ENCODE assay signal across 8 mouse cellular contexts in genomic region chr9:21426013-21426412, GRCm38 (mm10). TPM values are rescaled to one million over a fixed set of nuclear protein-coding genes. Genes with fewer than 3 reads are reported as not detected.
DNase-seq lines count a peak whose midpoint lies in the region; ATAC-seq and TF ChIP-seq lines count a peak whose summit lies in the region.

No protein-coding gene starts in this region.

- intact Hi-C loops in heart, adult 2 months (cut with DNase I): no loop called here
- intact Hi-C loops in heart, postnatal 25 days (cut with DNase I): no loop called here

- peaks cover 8% of the 10 kb centered on the region for H3K79me2 ChIP-seq in heart, adult 2 months (replicated peaks; ENCODE audit: control insufficient read depth, insufficient read depth, low read length)

- H3K27me3 ChIP-seq in heart, adult 2 months (ENCODE audit: control insufficient read depth, insufficient read depth, low read length): no peaks in the 10 kb centered on the region
- H3K27me3 ChIP-seq in embryonic facial prominence, embryonic 14.5 days (replicated peaks; ENCODE audit: control insufficient read depth, insufficient read depth, low read length): no peaks in the 10 kb centered on the region
- H3K27me3 ChIP-seq in kidney, adult 2 months (replicated peaks; ENCODE audit: control insufficient read depth, insufficient read depth, low read length): no peaks in the 10 kb centered on the region
- no peaks in the 10 kb centered on the region for H3K27me3 ChIP-seq in lung, postnatal 0 days (replicated peaks; ENCODE audit: insufficient read depth, low read length)
- no peaks in the 10 kb centered on the region for H3K27me3 ChIP-seq in stomach, postnatal 0 days (ENCODE audit: control insufficient read depth, insufficient read depth, low read length)

- no peak for TF ChIP-seq CTCF in heart, adult 2 months (IDR thresholded peaks at IDR 0.05)
- no peak for TF ChIP-seq CTCF in kidney, adult 2 months (conservative IDR thresholded peaks at IDR 0.05; ENCODE audit: insufficient read depth, insufficient read length, low read depth, low read length)
- no peak for TF ChIP-seq CTCF in lung, postnatal 0 days (IDR thresholded peaks at IDR 0.05)
- TF ChIP-seq CTCF in stomach, postnatal 0 days (IDR thresholded peaks at IDR 0.05; ENCODE audit: low read depth): no peak

- 0% methylated on average over 1 of the region's 1 CpGs for WGBS in heart, adult 2 months
- 0% methylated on average over 1 of the region's 1 CpGs for WGBS in embryonic facial prominence, embryonic 14.5 days
- 0% methylated on average over 1 of the region's 1 CpGs for WGBS in kidney, adult 2 months
- WGBS in lung, postnatal 0 days: 0% methylated on average over 1 of the region's 1 CpGs
- WGBS in stomach, postnatal 0 days: 0% methylated on average over 1 of the region's 1 CpGs

- TF ChIP-seq EP300 in heart, adult 2 months (IDR thresholded peaks at IDR 0.05; ENCODE audit: insufficient read depth, low read depth, low read length): no peak
- no peak for TF ChIP-seq EP300 in lung, postnatal 0 days (IDR thresholded peaks at IDR 0.05)
- no peak for TF ChIP-seq EP300 in stomach, postnatal 0 days (optimal IDR thresholded peaks at IDR 0.05)

- H3K9ac ChIP-seq in heart, adult 2 months (ENCODE audit: low read depth, low read length): peak overlapping the region; percentile 91
- peak overlapping the region; percentile 86 for H3K9ac ChIP-seq in embryonic facial prominence, embryonic 14.5 days (ENCODE audit: low read depth, low read length)
- H3K9ac ChIP-seq in lung, postnatal 0 days (replicated peaks; ENCODE audit: low read depth): peak overlapping the region; percentile 95
- peak overlapping the region; percentile 97 for H3K9ac ChIP-seq in stomach, postnatal 0 days (ENCODE audit: low read length)

- no peak for DNase-seq in heart, adult 2 months
- DNase-seq in heart, postnatal 25 days (ENCODE audit: low spot score): no peak
- no peak for DNase-seq in embryonic facial prominence, embryonic 14.5 days (ENCODE audit: low spot score)
- DNase-seq in kidney, adult 2 months: peak; percentile 71
- DNase-seq in lung, postnatal 0 days (ENCODE audit: low spot score): peak; percentile 87
- DNase-seq in stomach, postnatal 0 days (ENCODE audit: low spot score): peak; percentile 82
- DNase-seq in layer of hippocampus, adult 18-20 months (ENCODE audit: low spot score in 2 of 2): no peak
- DNase-seq in spleen, postnatal 4 days (ENCODE audit: low spot score in 2 of 2): no peak

- H3K9me3 ChIP-seq in embryonic facial prominence, embryonic 14.5 days (ENCODE audit: control insufficient read depth, low read length): no peaks in the 10 kb centered on the region
- no peaks in the 10 kb centered on the region for H3K9me3 ChIP-seq in lung, postnatal 0 days (ENCODE audit: low read length)
- H3K9me3 ChIP-seq in stomach, postnatal 0 days (ENCODE audit: control insufficient read depth, low read length): no peaks in the 10 kb centered on the region

- H3K4me2 ChIP-seq in embryonic facial prominence, embryonic 14.5 days (ENCODE audit: low read depth, low read length): peak overlapping the region; percentile 94
- peak overlapping the region; percentile 85 for H3K4me2 ChIP-seq in lung, postnatal 0 days (replicated peaks; ENCODE audit: low read depth, low read length)
- H3K4me2 ChIP-seq in stomach, postnatal 0 days (replicated peaks; ENCODE audit: low read depth): peak overlapping the region; percentile 90

- peak overlapping the region; percentile 97 for H3K27ac ChIP-seq in heart, adult 2 months
- H3K27ac ChIP-seq in embryonic facial prominence, embryonic 14.5 days (replicated peaks; ENCODE audit: low read depth, low read length): no peak overlapping the region
- H3K27ac ChIP-seq in kidney, adult 2 months (ENCODE audit: insufficient read depth, low read depth, low read length): peak overlapping the region; percentile 72
- H3K27ac ChIP-seq in lung, postnatal 0 days (ENCODE audit: low read length): peak overlapping the region; percentile 92
- H3K27ac ChIP-seq in stomach, postnatal 0 days (replicated peaks): peak overlapping the region; percentile 97

- H3K4me1 ChIP-seq in heart, adult 2 months (ENCODE audit: control insufficient read depth, insufficient read depth, low read length): peaks cover 28% of the 10 kb centered on the region
- H3K4me1 ChIP-seq in embryonic facial prominence, embryonic 14.5 days (ENCODE audit: control insufficient read depth, insufficient read depth, low read length): peaks cover 10% of the 10 kb centered on the region; the same call in 1 of the 2 replicates
- peaks cover 46% of the 10 kb centered on the region for H3K4me1 ChIP-seq in kidney, adult 2 months (ENCODE audit: control insufficient read depth, insufficient read depth, low read length)
- H3K4me1 ChIP-seq in lung, postnatal 0 days (ENCODE audit: insufficient read depth, low read depth, low read length): peaks cover 13% of the 10 kb centered on the region
- peaks cover 4% of the 10 kb centered on the region; the same call in 1 of the 2 replicates for H3K4me1 ChIP-seq in stomach, postnatal 0 days (replicated peaks; ENCODE audit: control insufficient read depth, insufficient read depth)

- TF ChIP-seq POLR2A in heart, adult 2 months (IDR thresholded peaks at IDR 0.05; ENCODE audit: insufficient read depth, low read depth, low read length): no peak
- no peak for TF ChIP-seq POLR2A in kidney, adult 2 months (IDR thresholded peaks at IDR 0.05; ENCODE audit: low read depth, low read length)

- H3K36me3 ChIP-seq in heart, adult 2 months (ENCODE audit: control insufficient read depth, insufficient read depth, low read length): peaks cover 11% of the 10 kb centered on the region
- 0 out of 2 replicates have a peak, but pooled peaks cover 9% of the 10 kb centered on the region for H3K36me3 ChIP-seq in embryonic facial prominence, embryonic 14.5 days (ENCODE audit: control insufficient read depth, insufficient read depth, low read length)
- no peaks in the 10 kb centered on the region for H3K36me3 ChIP-seq in kidney, adult 2 months (ENCODE audit: control insufficient read depth, insufficient read depth, low read length)
- H3K36me3 ChIP-seq in lung, postnatal 0 days (ENCODE audit: insufficient read depth, low read length): no peaks in the 10 kb centered on the region
- no peaks in the 10 kb centered on the region for H3K36me3 ChIP-seq in stomach, postnatal 0 days (ENCODE audit: control insufficient read depth, insufficient read depth, low read length)

- no peak for ATAC-seq in embryonic facial prominence, embryonic 14.5 days (ENCODE audit: low read depth)
- no peak for ATAC-seq in lung, postnatal 0 days
- ATAC-seq in stomach, postnatal 0 days (ENCODE audit: low FRiP score, low TSS enrichment): peak; percentile 76

- peak overlapping the region; percentile 79 for H3K4me3 ChIP-seq in heart, adult 2 months
- peak overlapping the region; percentile 75 for H3K4me3 ChIP-seq in embryonic facial prominence, embryonic 14.5 days (ENCODE audit: low read depth, low read length)
- peak overlapping the region; percentile 73 for H3K4me3 ChIP-seq in kidney, adult 2 months (ENCODE audit: insufficient read depth, low read depth, low read length)
- H3K4me3 ChIP-seq in lung, postnatal 0 days (ENCODE audit: low read depth, low read length): peak overlapping the region; percentile 97
- peak overlapping the region; percentile 98 for H3K4me3 ChIP-seq in stomach, postnatal 0 days (ENCODE audit: low read depth, low read length)

RNA-seq across cellular contexts. Expression of gene Dnm2, which starts 1.3 kb away (rescaled TPM):
- total RNA-seq in heart, adult 2 months (2021): 10 to 100 TPM; 63.9 to 64.8 TPM
- 52.1 and 68.2 TPM in 2 replicates for polyA plus RNA-seq in heart, adult 2 months (2012; rRNA removed)
- total RNA-seq in heart, postnatal 25 days (2021): 10 to 100 TPM; 66.2 to 74.4 TPM
- polyA plus RNA-seq in embryonic facial prominence, embryonic 14.5 days (2014; fragmentation: Nextera tagmentation; extraction: Ambion mirVana): 65.8 and 69.3 TPM in 2 replicates
- polyA plus RNA-seq in kidney, adult 2 months (2012; rRNA removed): 101 and 118 TPM in 2 replicates
- polyA plus RNA-seq in lung, postnatal 0 days (2015; fragmentation: Nextera tagmentation; extraction: Ambion mirVana): 79.8 and 81.1 TPM in 2 replicates
- polyA plus RNA-seq in stomach, postnatal 0 days (2015; fragmentation: Nextera tagmentation; extraction: Ambion mirVana): 76.0 and 78.4 TPM in 2 replicates
- 10 to 100 TPM; 59.8 to 59.9 TPM for total RNA-seq in layer of hippocampus, adult 18-20 months (2021)

RNA-seq across cellular contexts. Expression of gene Qtrt1, which starts 14.4 kb away (rescaled TPM):
- total RNA-seq in heart, adult 2 months (2021): 1 to 10 TPM; 8.3 to 8.5 TPM
- polyA plus RNA-seq in heart, adult 2 months (2012; rRNA removed): 19.2 and 20.8 TPM in 2 replicates
- total RNA-seq in heart, postnatal 25 days (2021): 10 to 100 TPM in 1 of 2 experiments, 1 to 10 TPM in 1; 7.1 to 10.0 TPM
- 36.9 and 49.4 TPM in 2 replicates for polyA plus RNA-seq in embryonic facial prominence, embryonic 14.5 days (2014; fragmentation: Nextera tagmentation; extraction: Ambion mirVana)
- polyA plus RNA-seq in kidney, adult 2 months (2012; rRNA removed): 23.7 and 25.2 TPM in 2 replicates
- polyA plus RNA-seq in lung, postnatal 0 days (2015; fragmentation: Nextera tagmentation; extraction: Ambion mirVana): 17.4 and 20.6 TPM in 2 replicates
- 27.9 and 30.8 TPM in 2 replicates for polyA plus RNA-seq in stomach, postnatal 0 days (2015; fragmentation: Nextera tagmentation; extraction: Ambion mirVana)
- total RNA-seq in layer of hippocampus, adult 18-20 months (2021): 10 to 100 TPM; 26.0 to 36.4 TPM

RNA-seq across cellular contexts. Expression of gene Ilf3, which starts 58.3 kb away (rescaled TPM):
- total RNA-seq in heart, adult 2 months (2021): 10 to 100 TPM; 27.7 to 29.0 TPM
- 22.6 and 29.0 TPM in 2 replicates for polyA plus RNA-seq in heart, adult 2 months (2012; rRNA removed)
- 10 to 100 TPM; 25.9 to 29.6 TPM for total RNA-seq in heart, postnatal 25 days (2021)
- 139 and 177 TPM in 2 replicates for polyA plus RNA-seq in embryonic facial prominence, embryonic 14.5 days (2014; fragmentation: Nextera tagmentation; extraction: Ambion mirVana)
- 31.9 and 33.0 TPM in 2 replicates for polyA plus RNA-seq in kidney, adult 2 months (2012; rRNA removed)
- 53.4 and 58.5 TPM in 2 replicates for polyA plus RNA-seq in lung, postnatal 0 days (2015; fragmentation: Nextera tagmentation; extraction: Ambion mirVana)
- polyA plus RNA-seq in stomach, postnatal 0 days (2015; fragmentation: Nextera tagmentation; extraction: Ambion mirVana): 41.4 and 45.2 TPM in 2 replicates
- total RNA-seq in layer of hippocampus, adult 18-20 months (2021): 100 to 1,000 TPM in 1 of 2 experiments, 10 to 100 TPM in 1; 99.2 to 101 TPM

Comparison
In these comparisons a context has a peak if more than half of its experiments do, and no peak if none do; other contexts are left out.
1. DNase-seq: peak in kidney, adult 2 months (single experiment), lung, postnatal 0 days (single experiment) and stomach, postnatal 0 days (single experiment); none in heart, adult 2 months (0 of 2), heart, postnatal 25 days (single experiment), embryonic facial prominence, embryonic 14.5 days (single experiment), layer of hippocampus, adult 18-20 months (0 of 2) and spleen, postnatal 4 days (0 of 2).
2. Peak in every context shown above with its lines, with median percentiles within 50 percentile points of each other: H3K4me3 ChIP-seq, H3K9ac ChIP-seq and H3K4me2 ChIP-seq.